Mouse (Mus musculus): ENCODE measurements around the gene Inpp5d. TPM values are rescaled to one million over a fixed set of nuclear protein-coding genes. Genes with fewer than 3 reads are reported as not detected.
A peak's percentile ranks its signal among the peaks of the same experiment; 100 is the strongest.

Inpp5d gene
- 2.6 and 2.8 TPM in 2 replicates for polyA plus RNA-seq (2015; fragmentation: Nextera tagmentation; extraction: Ambion mirVana)

GRCm38 (mm10) chr1:87620211-87620668 lies at the start of gene Inpp5d:
Gene Inpp5d, plus strand, starts transcription at chr1:87620312.
- Histone ChIP-seq H3K27ac (replicated peaks) (peak within 1 kb of the TSS; percentile 45), H3K36me3 (ENCODE audit: control insufficient read depth, insufficient read depth, low read length) (no peaks in the 10 kb centered on the region), H3K4me2 (replicated peaks; ENCODE audit: low read depth) (peak within 1 kb of the TSS; percentile 23), H3K9me3 (ENCODE audit: control insufficient read depth, low read length) (no peaks in the 10 kb centered on the region), H3K4me1 (replicated peaks; ENCODE audit: control insufficient read depth, insufficient read depth) (no peaks in the 10 kb centered on the region), H3K4me3 (ENCODE audit: low read depth, low read length) (peak within 1 kb of the TSS; percentile 24), H3K27me3 (ENCODE audit: control insufficient read depth, insufficient read depth, low read length) (no peaks in the 10 kb centered on the region), H3K9ac (ENCODE audit: low read length) (no peak within 1 kb of the TSS)
- ATAC-seq (ENCODE audit: low FRiP score, low TSS enrichment) (peak; percentile 47; the same call in 1 of the 2 replicates), DNase-seq (ENCODE audit: low spot score) (no peak)
- 78% methylated on average over 11 of the region's 12 CpGs for WGBS
- TF ChIP-seq CTCF (IDR thresholded peaks at IDR 0.05; ENCODE audit: low read depth), result no peak
- TF ChIP-seq EP300 (optimal IDR thresholded peaks at IDR 0.05), result no peak

GRCm38 (mm10) chr1:87573261-87573660 lies 46.9 kb upstream of the Inpp5d start:
- peak; percentile 22 for DNase-seq (ENCODE audit: low spot score)
- Histone ChIP-seq H3K9me3 (ENCODE audit: control insufficient read depth, low read length) (no peaks in the 10 kb centered on the region), H3K27ac (replicated peaks) (peak overlapping the region; percentile 74), H3K9ac (ENCODE audit: low read length) (peak overlapping the region; percentile 35; the same call in 1 of the 2 replicates), H3K4me1 (replicated peaks; ENCODE audit: control insufficient read depth, insufficient read depth) (0 out of 2 replicates have a peak, but pooled peaks cover 2% of the 10 kb centered on the region), H3K4me2 (replicated peaks; ENCODE audit: low read depth) (peak overlapping the region; percentile 47), H3K4me3 (ENCODE audit: low read depth, low read length) (peak overlapping the region; percentile 18), H3K36me3 (ENCODE audit: control insufficient read depth, insufficient read depth, low read length) (no peaks in the 10 kb centered on the region), H3K27me3 (ENCODE audit: control insufficient read depth, insufficient read depth, low read length) (no peaks in the 10 kb centered on the region)
- no peak for ATAC-seq (ENCODE audit: low FRiP score, low TSS enrichment)
- WGBS, result 37% methylated on average over 5 of the region's 5 CpGs
- no peak for TF ChIP-seq CTCF (IDR thresholded peaks at IDR 0.05; ENCODE audit: low read depth)
- no peak for TF ChIP-seq EP300 (optimal IDR thresholded peaks at IDR 0.05)

GRCm38 (mm10) chr1:87573800-87574215 lies 46.3 kb upstream of the Inpp5d start, which contains the start of gene Ngef:
Gene Ngef, minus strand, starts transcription at chr1:87573870.
- peak; percentile 92 for DNase-seq (ENCODE audit: low spot score)
- peak within 1 kb of the TSS; percentile 18 for H3K4me3 ChIP-seq (ENCODE audit: low read depth, low read length)
- peak within 1 kb of the TSS; percentile 35; the same call in 1 of the 2 replicates for H3K9ac ChIP-seq (ENCODE audit: low read length)

GRCm38 (mm10) chr1:87574353-87574752 lies 45.8 kb upstream of the Inpp5d start:
- H3K9me3 ChIP-seq (ENCODE audit: control insufficient read depth, low read length), result no peaks in the 10 kb centered on the region
- peak overlapping the region; percentile 84 for H3K27ac ChIP-seq (replicated peaks)
- H3K4me3 ChIP-seq (ENCODE audit: low read depth, low read length), result no peak overlapping the region
- TF ChIP-seq EP300 (optimal IDR thresholded peaks at IDR 0.05), result no peak
- no peak for TF ChIP-seq CTCF (IDR thresholded peaks at IDR 0.05; ENCODE audit: low read depth)
- 24% methylated on average over 6 of the region's 6 CpGs for WGBS
- DNase-seq (ENCODE audit: low spot score) (peak; percentile 33), ATAC-seq (ENCODE audit: low FRiP score, low TSS enrichment) (peak; percentile 32)
- 0 out of 2 replicates have a peak overlapping the region, but pooled peaks have one; percentile 14 for H3K9ac ChIP-seq (ENCODE audit: low read length)
- no peaks in the 10 kb centered on the region for H3K36me3 ChIP-seq (ENCODE audit: control insufficient read depth, insufficient read depth, low read length)
- H3K4me1 ChIP-seq (replicated peaks; ENCODE audit: control insufficient read depth, insufficient read depth), result 0 out of 2 replicates have a peak, but pooled peaks cover 2% of the 10 kb centered on the region
- H3K27me3 ChIP-seq (ENCODE audit: control insufficient read depth, insufficient read depth, low read length), result no peaks in the 10 kb centered on the region
- peak overlapping the region; percentile 38; the same call in 1 of the 2 replicates for H3K4me2 ChIP-seq (replicated peaks; ENCODE audit: low read depth)

More at GRCm38 (mm10) chr1:87573800-87574215, 46.3 kb upstream of the Inpp5d start, which contains the start of gene Ngef:
- peak within 1 kb of the TSS; percentile 84 for H3K27ac ChIP-seq (replicated peaks)
- H3K9me3 ChIP-seq (ENCODE audit: control insufficient read depth, low read length), result no peaks in the 10 kb centered on the region
- peak within 1 kb of the TSS; percentile 47 for H3K4me2 ChIP-seq (replicated peaks; ENCODE audit: low read depth)
- no peaks in the 10 kb centered on the region for H3K27me3 ChIP-seq (ENCODE audit: control insufficient read depth, insufficient read depth, low read length)
- no peaks in the 10 kb centered on the region for H3K36me3 ChIP-seq (ENCODE audit: control insufficient read depth, insufficient read depth, low read length)
- TF ChIP-seq EP300 (optimal IDR thresholded peaks at IDR 0.05), result no peak
- peak; percentile 1; the same call in 1 of the 2 replicates for TF ChIP-seq CTCF (IDR thresholded peaks at IDR 0.05; ENCODE audit: low read depth)
- ATAC-seq (ENCODE audit: low FRiP score, low TSS enrichment), result peak; percentile 94
- WGBS, result 45% methylated on average over 6 of the region's 6 CpGs
- H3K4me1 ChIP-seq (replicated peaks; ENCODE audit: control insufficient read depth, insufficient read depth), result 0 out of 2 replicates have a peak, but pooled peaks cover 2% of the 10 kb centered on the region

- H3K36me3 ChIP-seq (ENCODE audit: control insufficient read depth, insufficient read depth, low read length), result no peaks in the 10 kb centered on the region
- H3K27ac ChIP-seq (replicated peaks), result peak overlapping the region; percentile 84
- no peaks in the 10 kb centered on the region for H3K9me3 ChIP-seq (ENCODE audit: control insufficient read depth, low read length)
- 0 out of 2 replicates have a peak, but pooled peaks cover 2% of the 10 kb centered on the region for H3K4me1 ChIP-seq (replicated peaks; ENCODE audit: control insufficient read depth, insufficient read depth)
- TF ChIP-seq EP300 (optimal IDR thresholded peaks at IDR 0.05), result no peak
- no peak for TF ChIP-seq CTCF (IDR thresholded peaks at IDR 0.05; ENCODE audit: low read depth)
- ATAC-seq (ENCODE audit: low FRiP score, low TSS enrichment) (peak; percentile 90), DNase-seq (ENCODE audit: low spot score) (peak; percentile 91)
- no peak overlapping the region for H3K9ac ChIP-seq (ENCODE audit: low read length)
- no peaks in the 10 kb centered on the region for H3K27me3 ChIP-seq (ENCODE audit: control insufficient read depth, insufficient read depth, low read length)
- H3K4me3 ChIP-seq (ENCODE audit: low read depth, low read length), result no peak overlapping the region
- 27% methylated on average over 7 of the region's 7 CpGs for WGBS
- H3K4me2 ChIP-seq (replicated peaks; ENCODE audit: low read depth), result peak overlapping the region; percentile 38; the same call in 1 of the 2 replicates
Measured at GRCm38 (mm10) chr1:87574785-87575184, 45.3 kb upstream of the Inpp5d start.

GRCm38 (mm10) chr1:87578965-87579364 lies 41.1 kb upstream of the Inpp5d start:
- Histone ChIP-seq H3K4me2 (replicated peaks; ENCODE audit: low read depth) (no peak overlapping the region), H3K4me1 (replicated peaks; ENCODE audit: control insufficient read depth, insufficient read depth) (0 out of 2 replicates have a peak, but pooled peaks cover 2% of the 10 kb centered on the region), H3K27me3 (ENCODE audit: control insufficient read depth, insufficient read depth, low read length) (no peaks in the 10 kb centered on the region), H3K36me3 (ENCODE audit: control insufficient read depth, insufficient read depth, low read length) (no peaks in the 10 kb centered on the region), H3K9ac (ENCODE audit: low read length) (no peak overlapping the region), H3K27ac (replicated peaks) (no peak overlapping the region), H3K9me3 (ENCODE audit: control insufficient read depth, low read length) (no peaks in the 10 kb centered on the region), H3K4me3 (ENCODE audit: low read depth, low read length) (no peak overlapping the region)
- DNase-seq (ENCODE audit: low spot score), result no peak
- WGBS, result 87% methylated on average over 6 of the region's 6 CpGs
- ATAC-seq (ENCODE audit: low FRiP score, low TSS enrichment), result no peak
- TF ChIP-seq EP300 (optimal IDR thresholded peaks at IDR 0.05) (no peak), CTCF (IDR thresholded peaks at IDR 0.05; ENCODE audit: low read depth) (no peak)
